Mouse (Mus musculus): Measurements from ENCODE around the gene Trim71.

DNA sequence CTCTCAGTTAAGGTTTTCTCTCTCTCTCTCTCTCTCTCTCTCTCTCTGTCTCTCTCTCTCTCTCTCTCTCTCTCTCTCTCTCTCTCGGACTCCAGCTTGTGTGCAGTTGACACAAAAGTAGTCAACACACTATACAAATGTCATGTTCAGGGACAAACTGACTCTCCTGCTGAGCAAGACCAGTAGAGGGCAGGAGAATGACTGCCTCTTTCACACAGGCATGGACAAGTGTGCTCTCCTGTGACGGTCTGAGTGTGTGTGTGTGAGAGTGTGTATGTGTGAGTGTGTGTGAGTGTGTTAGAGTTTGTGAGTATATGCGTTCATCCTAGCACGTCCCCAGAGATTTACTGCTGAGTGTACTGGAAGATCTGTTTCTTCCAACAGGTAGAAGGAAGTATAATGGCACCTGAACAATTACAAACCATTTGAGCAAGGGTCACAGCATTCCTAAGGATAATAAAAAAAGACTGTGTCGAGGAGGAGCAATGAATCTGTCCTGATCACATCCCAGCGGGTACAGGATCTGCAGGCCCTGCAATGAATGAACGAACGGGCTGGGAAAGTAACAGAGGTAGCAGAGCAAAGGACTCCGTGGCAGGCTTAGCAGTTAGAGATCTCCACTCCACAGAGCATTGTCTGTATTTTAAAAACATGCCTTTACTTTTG lies 45.2 kb downstream of the Trim71 start:
- TF ChIP-seq CTCF (IDR thresholded peaks at IDR 0.05): peak; percentile 68
- no peak for TF ChIP-seq EP300 (IDR thresholded peaks at IDR 0.05)

Data from lung, postnatal 0 days (tissue).